Mouse (Mus musculus): Measurements from ENCODE around the gene H2afb1. TPM values are rescaled to one million over a fixed set of nuclear protein-coding genes. Genes with fewer than 3 reads are reported as not detected.
"Not testable (repeated sequence)": the region's sequence is repeated elsewhere in the genome, so short reads cannot be mapped to it uniquely, and the experiment has no call there.

The H2afb1 gene
- not detected in 2 replicates for polyA plus RNA-seq (2012)

DNA sequence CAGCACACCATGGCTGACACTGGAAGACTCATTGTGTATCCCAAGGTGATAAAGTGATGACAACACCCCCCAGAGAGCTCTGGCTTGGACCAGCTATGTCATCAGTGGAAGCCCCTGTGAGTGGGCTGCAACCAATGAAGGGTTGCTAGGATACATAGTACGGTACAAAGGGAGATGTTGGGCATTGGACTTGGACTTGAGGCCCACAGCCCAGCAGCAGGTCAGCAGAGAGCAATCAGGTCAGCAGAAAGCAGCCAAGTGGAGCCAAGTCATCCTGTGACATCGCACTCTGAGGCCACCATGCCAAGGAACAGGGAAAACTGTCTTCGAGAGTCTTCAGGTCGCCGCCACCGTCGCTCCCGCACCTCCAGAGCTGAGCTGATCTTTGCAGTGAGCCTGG, at the start of gene H2afb1:
Gene H2afb1, plus strand, starts transcription at position 301 of the 400 bp plus-strand sequence.
- H3K4me1 ChIP-seq (ENCODE audit: control insufficient read depth); H3K9me3 ChIP-seq (ENCODE audit: control insufficient read depth, low read length); H3K27me3 ChIP-seq (ENCODE audit: control insufficient read depth); H3K4me3 ChIP-seq (replicated peaks); H3K36me3 ChIP-seq (ENCODE audit: control insufficient read depth): not testable (repeated sequence)

DNA sequence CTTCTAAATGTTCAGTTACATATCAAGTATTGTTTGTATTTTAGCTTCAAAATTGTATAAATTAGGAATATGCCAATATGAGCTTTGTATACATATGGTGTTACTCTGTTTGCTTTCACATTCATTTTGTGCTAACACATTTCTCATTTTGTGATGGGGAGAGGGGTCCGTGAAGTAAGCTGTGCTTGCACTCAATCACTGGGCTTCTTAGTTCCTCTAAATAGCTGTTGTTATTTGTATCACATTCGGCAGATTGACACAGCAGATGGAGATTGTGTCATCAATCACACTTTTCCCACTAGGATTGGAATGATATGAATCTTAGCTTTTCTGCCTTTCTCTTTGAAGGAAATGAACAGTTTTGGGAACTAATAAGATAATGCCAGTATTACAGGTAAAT, 21.5 kb downstream of the H2afb1 start:
- H3K4me3 ChIP-seq (replicated peaks): no peak overlapping the region
- no peaks in the 10 kb centered on the region for H3K36me3 ChIP-seq (ENCODE audit: control insufficient read depth)
- H3K9me3 ChIP-seq (ENCODE audit: control insufficient read depth, low read length): no peaks in the 10 kb centered on the region
- no peak for TF ChIP-seq GATA1 (IDR thresholded peaks at IDR 0.05; ENCODE audit: low read length)
- TF ChIP-seq TAL1 (IDR thresholded peaks at IDR 0.05; ENCODE audit: low read length): no peak
- H3K27me3 ChIP-seq (ENCODE audit: control insufficient read depth): no peaks in the 10 kb centered on the region
- H3K4me1 ChIP-seq (ENCODE audit: control insufficient read depth): no peaks in the 10 kb centered on the region

All from erythroblast, embryonic 14.5 days (primary cell).